Mouse (Mus musculus): ENCODE measurements around the gene Snx14.

Gene Snx14

GRCm38 (mm10) chr9:88344424-88344823 is 94.3 kb downstream of the Snx14 start:
- no peak for DNase-seq (ENCODE audit: low spot score in 2 of 2)

DNA sequence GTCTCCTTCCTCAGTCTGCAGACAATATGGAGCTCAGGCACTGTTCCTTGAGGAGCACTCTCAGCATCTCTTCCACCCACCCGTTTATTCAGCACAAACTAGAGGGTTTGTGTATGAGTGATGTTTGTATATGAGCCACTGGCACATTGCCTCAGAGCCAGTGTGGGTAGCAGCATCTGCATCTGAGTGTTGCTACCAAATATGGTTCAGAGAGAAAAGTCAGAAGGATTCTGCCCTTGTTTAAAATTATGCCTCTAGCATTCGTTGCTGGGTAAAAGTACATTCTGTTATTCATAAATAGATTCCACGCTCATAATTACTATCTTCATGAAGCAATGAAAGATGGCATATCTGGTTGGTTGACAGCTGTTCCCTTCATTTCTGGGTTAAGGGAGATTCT is 96.1 kb downstream of the Snx14 start:
- no peak for DNase-seq (ENCODE audit: low spot score in 2 of 2)

DNA sequence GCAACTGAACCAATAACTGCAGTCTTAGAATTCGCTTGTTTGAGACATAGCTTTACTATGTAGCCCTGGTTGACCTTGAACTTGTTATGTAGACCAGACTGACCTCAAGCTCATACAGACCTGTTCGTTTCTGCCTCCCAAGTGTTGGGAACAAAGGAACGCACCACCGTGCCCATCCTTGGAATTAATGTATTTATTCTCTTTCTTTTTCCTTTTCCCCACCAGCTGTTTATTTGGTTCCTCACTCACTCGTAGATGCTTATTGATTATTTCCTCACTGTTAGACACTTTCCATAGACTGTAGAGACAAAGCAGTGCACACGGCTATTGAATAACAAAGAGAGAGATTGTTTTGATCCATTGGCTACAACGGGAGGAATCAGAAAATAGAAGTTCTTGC is 96.5 kb downstream of the Snx14 start:
- DNase-seq (ENCODE audit: low spot score in 2 of 2): no peak

- no peak for DNase-seq (ENCODE audit: low spot score in 2 of 2)
These were observed 97.9 kb downstream of the Snx14 start for GRCm38 (mm10) chr9:88340819-88341218.

DNA sequence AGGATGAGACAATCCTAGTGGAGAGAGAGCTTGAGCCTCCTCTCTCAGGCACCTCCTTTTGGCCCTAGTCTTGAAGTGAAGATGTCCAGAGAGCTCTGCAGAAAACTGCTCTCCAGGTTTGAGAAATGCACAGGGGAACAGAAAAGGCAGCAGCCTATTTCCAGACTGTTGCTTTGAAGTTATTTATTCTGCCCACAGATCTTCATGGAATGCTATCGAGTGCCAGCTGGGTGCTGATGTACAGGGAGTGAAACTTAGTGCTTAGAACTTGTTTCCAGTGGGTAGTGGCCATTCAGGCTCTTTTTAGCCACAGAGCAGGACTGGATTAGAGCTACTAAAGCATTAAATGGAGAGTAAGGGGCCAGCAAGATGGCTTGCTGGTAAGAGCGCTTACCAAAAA is 102.9 kb downstream of the Snx14 start:
- DNase-seq (ENCODE audit: low spot score in 2 of 2): no peak

- no peak for DNase-seq (ENCODE audit: low spot score in 2 of 2)
These were observed 106.3 kb downstream of the Snx14 start for GRCm38 (mm10) chr9:88332447-88332846.

DNA sequence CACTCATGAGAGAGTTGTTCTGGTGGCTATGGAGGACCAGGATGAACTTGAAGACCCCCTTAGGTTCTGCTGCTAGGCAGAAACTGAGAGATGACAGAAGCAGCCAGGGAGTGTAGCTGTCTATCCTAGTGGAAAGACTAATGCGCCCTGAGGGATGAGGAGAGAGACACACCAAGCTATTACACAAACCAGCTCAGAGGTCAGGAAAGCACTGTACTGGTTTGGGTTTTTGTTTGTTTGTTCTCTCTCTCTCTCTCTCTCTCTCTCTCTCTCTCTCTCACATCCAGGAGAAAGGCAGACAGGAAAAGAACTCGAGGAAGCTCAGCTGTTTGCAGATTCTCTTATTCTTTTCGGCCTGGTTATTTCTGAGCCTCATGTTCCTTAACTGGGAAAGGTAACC is 108.4 kb downstream of the Snx14 start:
- DNase-seq (ENCODE audit: low spot score in 2 of 2): no peak

DNA sequence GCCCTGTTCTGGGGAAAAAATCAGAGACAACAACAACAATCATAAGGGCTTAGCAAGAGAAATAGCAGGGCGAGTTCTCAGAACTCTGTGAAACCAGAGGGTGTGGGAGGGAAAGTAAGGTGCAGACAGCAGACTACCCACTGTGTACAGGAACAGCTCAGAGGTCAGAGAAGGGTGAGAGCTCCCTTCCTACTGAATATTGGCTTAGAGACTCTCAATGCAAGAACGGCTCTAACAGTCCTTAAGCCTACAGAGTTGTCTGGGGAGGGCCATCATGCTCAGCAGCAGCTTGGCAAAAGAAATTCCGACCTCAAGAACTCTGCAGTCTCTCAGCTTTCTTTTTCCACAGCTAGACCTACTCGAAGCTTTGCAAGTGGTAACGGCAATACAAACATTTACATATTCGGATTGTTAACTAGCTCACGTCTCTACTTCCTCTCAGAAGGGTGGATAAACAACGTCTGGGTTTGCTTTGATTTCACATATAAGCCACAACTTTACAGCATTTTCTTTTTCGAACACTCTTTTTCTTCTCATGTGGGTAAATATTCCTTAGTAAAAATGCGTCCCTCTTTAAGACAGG is 109.5 kb downstream of the Snx14 start:
- DNase-seq (ENCODE audit: low spot score in 2 of 2): no peak

DNA sequence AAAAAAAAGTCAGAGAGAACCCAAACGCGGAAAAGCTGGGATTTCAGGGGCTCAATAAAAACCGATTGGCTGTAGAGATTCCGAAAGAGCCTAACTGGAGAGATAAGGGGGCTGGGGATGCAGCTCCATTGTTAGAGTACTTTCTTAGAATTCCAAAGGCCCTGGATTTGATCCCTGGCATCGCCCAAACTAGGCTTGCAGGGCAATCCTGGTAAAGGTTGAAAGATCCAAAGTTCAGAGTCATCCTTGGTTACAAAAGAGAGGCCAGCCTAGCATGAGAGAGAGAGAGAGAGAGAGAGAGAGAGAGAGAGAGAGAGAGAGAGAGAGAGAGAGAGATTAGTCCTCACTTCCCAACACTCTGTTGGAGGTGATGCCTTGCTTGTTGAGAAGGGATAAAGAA is 110.1 kb downstream of the Snx14 start:
- no peak for DNase-seq (ENCODE audit: low spot score in 2 of 2)

- peak; percentile 24 to 58 for DNase-seq (ENCODE audit: low spot score in 2 of 2)
These were observed 111.5 kb downstream of the Snx14 start, which contains the start of gene Nt5e for GRCm38 (mm10) chr9:88326930-88327901. Nt5e (plus strand) TSS chr9:88327197.
